Mouse (Mus musculus) left cerebral cortex, adult 9 months (tissue): Measurements from ENCODE around the gene Enpp1.
"Not testable (repeated sequence)": the region's sequence is repeated elsewhere in the genome, so short reads cannot be mapped to it uniquely, and the experiment has no call there.

Experiments
- DNase-seq, 2 experiments: peaks; one replicate each; pipeline ENCODE4 v3.0.0; 2022; ENCODE audit warnings: low spot score in 2 of 2

Enpp1 gene

DNA sequence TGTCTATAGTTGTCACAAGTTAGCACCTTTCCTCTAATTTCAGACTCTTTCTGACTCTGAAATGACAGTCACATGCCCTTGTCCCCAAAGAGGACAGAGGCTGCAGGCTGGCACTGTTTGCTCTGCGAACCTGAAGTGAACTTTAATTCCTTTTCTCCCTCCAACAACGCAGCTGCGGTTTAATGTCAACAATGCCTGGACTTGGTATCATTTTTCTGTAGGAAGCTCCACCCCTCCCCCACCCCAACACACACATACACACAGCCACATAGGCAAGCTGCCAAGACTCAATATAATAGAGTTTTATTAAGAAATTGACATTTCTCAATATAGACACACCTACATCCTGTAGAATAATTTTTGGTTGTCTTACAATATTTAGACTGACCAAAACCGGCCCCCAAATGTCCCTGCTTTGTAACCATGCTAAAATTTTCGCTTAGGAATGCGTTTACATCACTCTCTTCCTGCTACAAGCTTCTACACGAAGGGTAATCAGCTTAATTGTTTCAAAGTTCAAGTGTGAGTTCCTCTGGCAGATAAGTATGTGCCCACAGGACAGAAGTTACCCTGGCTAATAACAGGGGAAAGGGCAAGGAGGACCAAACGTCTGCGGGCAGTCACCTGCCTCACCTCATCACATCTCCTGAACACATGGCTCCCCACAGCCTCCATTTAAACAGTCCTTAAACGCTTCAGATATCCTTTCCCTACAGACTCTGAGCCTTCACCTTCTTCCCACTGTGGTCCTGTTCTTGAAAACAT is 73.5 kb downstream of the Enpp1 start:
- no peak for DNase-seq

DNA sequence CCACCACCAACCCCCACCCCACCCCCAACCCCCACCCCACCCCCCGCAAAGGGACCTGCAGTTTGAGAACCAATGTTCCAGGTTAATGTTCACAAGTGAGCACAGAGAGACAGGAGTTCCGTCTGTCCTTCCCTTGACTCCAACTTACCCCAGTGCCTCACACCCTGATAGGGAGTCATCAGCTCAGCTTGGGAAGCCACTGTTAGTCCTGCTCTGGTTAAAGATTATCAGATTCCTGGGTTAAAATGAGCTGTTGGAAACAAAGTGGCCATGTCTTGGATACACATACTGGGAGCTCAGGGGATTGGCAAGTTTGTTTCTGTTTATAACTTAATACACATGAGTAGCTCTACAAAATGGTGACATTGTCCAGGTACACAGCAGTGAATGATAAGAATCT is 75.0 kb downstream of the Enpp1 start:
- DNase-seq = no peak

DNA sequence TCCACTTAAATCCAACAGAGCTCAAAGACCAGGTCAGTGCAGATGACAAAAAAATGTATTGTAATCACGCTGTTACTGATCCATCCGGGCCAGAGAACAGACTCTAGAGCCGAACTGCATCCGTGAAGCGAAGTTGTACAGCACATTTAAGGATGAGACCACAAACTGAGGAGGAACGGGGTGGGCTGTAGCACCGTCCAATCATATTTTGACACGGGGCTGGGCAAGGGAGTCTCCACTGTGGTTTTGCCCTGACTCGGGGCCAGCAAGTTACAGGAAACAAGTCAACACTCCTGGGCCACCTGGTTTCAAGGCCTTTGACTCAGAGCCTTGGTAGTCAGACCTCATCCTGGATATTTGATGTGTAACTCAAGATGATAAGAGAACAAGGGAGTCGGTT is 76.1 kb downstream of the Enpp1 start:
- no peak for DNase-seq

DNA sequence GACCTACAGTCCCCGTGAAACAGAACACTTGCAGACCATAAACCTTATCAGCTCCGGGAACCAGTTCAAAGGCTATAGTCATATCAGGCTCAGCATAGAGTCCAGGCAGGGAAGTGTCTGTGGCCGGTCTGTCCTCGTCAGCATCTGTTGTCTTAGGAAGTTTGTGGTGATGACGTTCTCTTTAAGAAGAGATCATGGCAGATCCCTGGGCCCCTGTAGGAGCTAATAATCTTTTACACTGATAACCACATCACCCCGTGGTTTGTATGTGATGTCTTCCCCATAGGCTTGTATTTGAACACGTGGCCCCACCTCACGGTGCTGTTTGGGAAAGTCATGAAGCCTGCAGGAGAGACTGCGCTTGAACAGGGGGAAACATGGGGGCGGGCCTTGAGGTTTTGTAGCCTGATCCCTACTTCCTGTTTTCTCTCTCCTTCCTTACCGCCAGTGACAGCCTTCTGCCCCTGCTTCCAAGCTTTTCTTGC is 76.6 kb downstream of the Enpp1 start:
- DNase-seq = no peak

DNA sequence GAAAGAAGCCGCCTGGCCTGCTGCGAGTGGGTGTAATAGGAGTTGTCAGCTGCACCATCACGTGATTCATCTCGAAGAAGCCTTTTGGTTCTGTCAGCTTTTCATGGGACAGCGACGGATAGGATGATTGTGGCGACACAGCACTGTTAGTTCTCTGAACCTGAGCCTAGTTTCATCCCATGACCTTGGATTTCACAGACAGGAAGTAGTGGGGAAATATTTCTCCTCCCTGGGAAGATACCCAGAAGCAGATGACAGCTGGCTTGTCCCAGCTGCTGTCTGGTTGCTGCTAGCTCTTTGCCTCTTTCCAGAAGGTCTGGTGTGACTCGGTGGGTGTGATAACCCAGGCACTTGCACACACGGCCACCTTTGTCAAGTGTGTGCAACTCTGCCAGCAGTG is 77.7 kb downstream of the Enpp1 start:
- DNase-seq = peak in 1 of 2 experiments; percentile 11

DNA sequence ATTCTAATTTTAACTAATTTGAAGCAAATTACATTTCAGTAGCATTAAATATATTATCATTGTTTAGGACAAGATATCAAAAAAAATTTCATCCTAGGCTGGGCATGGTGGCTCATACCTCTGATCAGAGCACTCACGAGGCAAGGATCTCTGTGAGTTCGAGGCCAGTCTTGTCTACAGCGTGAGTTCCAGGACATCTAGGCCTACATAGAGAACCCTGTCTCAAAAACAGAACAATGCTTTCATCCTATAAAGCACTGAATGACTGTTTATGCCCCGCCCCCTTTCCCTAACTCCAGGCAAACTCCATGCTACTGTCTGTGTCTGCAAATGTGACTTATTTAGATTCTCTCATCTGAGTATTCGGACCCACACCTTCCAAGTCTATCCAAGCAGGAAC is 80.8 kb downstream of the Enpp1 start:
- DNase-seq = no peak

DNA sequence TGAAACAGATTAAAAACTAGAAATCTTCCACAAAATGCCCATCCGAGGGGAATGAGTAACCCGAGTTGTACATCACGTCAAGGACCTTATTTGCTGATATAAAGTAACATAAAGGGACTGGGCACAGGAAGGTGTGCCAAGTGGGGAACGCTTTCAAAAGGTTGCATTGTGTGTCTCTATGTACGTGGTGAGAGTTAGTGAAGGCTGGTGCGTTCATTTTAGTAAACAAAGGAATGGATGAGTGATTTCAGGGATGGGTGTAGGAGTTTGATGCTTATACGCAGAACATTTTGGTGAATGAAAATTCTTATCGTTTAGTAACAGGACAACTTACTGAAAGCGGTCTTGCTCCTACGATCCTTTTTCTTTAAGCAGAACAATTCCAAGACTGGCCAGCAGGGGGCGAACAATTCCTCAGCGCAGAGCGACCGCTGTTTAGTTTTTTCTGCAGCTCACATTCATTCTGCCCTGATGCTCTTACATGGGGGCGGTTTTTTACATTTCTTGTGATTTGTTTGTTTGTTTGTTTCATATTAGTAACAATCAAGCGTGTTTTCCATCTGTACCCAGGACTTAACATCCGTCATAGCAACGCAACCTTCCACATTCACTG is 81.4 kb downstream of the Enpp1 start:
- peak in 1 of 2 experiments; percentile 80 for DNase-seq

DNA sequence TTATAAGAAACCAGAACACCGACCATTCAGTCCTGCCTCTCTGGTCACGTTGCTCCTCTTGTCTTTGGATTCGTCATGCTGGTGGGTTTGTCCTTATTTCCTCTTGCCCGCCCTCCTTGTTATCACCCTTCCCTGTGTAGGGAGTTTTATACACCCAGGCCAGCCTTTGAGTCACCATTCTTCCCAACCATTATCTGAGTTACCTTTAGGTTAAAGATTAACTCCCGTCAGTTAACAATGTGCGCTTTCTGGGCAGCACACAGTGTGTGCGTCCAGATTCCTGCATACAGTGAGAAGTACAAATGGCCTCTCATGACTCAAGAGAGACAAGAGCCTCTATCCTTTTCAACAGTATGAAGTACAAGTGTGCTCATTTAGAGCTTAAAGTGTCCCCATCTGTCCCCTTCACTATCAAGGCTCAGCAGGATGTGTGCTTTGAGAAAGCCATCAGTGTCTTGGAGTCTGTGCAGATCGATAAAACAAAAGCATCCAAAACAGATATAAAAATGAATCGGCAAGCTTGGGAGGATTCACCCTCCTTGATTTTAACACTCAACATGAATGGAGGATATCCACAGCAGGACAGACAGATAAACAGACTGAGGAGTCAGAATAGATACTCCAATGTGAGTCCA is 82.8 kb downstream of the Enpp1 start:
- DNase-seq = no peak

DNA sequence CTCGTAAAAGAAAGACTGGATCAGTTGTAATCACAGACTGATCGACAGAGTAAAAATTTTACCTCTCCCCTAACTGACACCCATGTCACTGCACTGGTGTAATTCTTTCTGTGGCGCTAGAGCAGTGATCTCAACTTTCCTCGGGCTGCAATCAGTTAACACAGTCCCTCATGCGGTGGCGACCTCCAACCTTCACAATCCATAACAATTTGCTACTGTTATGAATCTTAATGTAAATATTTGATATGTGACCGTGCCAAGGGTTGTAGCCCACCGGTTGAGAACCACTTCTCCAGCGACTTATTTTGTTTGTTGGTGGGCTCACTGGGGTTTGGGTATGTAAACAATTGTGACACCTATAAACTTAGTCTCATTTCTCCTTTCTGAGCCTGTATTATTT is 83.5 kb downstream of the Enpp1 start:
- DNase-seq = no peak

DNA sequence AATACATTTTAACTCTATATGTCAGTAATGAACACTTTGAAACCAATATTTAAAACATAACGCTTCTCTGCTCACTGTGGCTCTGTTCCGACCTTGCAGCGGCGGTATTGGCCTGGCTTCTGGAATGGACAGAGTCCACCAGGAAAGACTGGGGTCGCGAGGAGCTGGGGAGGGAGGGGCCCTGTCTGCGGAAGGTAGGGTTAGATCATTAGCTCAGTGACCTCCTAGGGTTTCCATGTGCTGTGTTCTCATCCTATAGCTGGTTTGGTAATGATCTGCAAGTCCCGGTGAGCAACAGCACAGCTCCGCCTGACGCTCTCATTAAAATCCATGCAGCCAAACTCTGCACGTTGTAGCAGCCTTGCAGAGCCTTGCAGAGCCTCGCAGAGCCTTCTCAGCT is 84.7 kb downstream of the Enpp1 start:
- no peak for DNase-seq

DNA sequence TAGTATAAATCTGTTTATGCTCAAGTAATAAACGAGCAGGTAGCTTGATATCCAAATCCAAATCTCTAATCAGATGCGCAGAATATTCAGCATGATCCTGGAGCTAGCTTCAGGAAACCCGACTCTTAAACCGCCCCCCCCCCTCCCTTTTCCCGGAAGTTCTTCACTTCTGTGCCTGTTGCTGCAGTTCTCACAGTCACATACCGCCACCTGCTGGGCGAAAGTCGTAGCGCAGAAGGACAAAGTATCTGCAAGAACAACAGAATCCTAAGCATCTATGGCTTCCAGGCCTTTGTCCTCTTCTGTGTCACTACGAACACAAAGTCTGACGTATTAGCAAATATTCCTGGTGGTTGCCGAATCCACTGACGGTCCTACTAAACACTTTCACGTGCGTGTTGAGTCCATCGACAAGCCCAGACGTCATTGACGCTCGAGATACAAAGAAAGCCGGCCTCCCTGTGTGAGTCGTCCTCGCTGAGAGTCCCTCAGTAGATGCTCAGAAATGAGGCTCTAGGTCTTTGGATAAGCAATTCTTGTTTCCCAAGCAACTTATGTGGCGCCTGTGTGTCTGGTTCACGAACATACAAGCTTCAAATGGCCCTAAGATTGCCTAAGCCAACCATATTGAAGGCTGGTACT is 86.8 kb downstream of the Enpp1 start:
- DNase-seq = peak in 1 of 2 experiments; percentile 88

DNA sequence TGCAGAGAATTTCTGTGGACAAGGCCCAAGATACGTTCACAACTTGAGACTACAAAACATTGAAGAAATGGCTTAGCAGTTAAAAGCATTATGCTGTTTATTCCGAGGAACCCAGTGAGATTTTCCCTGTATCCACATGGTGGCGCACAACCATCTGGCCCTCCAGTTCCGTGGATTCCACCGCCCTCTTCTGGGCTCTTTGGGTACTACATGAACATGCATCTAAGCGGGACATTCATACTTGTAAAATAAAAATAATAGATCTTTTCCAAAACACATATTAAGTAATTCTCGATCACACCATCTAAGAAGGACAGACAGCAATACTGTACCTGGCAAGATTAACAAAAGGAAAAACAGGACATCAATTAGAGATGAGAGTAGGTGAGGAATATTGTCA is 89.4 kb downstream of the Enpp1 start:
- peak in 1 of 2 experiments; percentile 58 for DNase-seq

DNA sequence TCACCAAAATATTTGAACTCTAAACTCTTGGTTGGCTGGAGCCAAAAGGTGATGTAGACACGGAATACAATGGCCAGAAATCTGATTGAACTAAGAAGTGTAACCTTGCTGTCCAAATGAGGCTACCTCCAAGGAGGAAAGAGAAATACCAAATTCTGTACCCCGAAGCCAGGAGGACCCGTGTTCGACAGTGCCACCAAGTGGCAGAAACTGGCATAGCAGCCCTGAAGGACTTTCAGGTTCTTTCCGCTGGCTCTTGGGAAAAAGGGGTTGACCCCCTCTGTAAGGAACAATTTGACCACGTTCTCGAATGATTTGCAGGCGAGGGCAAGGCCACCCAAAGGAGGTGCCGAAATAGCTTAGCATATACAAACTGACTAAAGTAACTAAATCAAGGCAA is 90.4 kb downstream of the Enpp1 start:
- DNase-seq = peak in 1 of 2 experiments; percentile 43

DNA sequence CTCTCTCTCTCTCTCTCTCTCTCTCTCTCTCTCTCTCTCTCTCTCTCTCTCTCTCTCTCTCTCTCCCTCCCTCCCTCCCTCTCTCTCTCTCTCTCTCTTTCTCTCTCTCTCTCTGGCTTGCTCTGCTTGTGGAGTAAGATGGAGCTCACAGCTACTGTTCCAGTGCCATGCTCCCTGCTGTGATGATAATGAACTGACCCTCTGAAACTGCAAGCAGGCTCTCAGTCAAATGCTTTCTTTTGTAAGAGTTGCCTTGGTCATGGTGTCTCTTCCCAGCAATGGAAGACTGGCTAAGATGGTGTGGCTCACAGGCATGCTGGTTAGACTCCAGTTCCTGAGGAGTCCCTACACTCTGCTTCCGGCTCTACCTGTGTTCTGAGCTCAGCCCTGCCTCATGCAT is 95.4 kb downstream of the Enpp1 start:
- DNase-seq = not testable (repeated sequence)

DNA sequence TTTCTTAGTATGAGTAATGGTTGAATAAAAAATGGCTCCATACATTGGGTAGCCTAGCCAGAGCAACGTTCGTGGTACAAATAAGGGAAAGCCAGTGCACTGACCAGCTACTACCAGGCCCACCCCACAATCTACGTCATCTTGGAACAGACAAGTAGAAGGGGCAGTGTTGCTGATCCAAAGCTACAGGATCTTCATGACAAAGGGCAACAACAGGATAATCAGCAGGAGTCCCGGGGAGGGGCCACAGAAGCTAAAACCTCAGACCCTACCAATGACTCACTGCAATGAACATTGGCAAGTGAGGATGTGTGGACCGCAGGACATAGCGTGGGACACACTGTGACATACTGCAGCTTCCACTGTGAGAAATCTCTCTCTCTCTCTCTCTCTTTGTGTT is 96.2 kb downstream of the Enpp1 start:
- DNase-seq = no peak

DNA sequence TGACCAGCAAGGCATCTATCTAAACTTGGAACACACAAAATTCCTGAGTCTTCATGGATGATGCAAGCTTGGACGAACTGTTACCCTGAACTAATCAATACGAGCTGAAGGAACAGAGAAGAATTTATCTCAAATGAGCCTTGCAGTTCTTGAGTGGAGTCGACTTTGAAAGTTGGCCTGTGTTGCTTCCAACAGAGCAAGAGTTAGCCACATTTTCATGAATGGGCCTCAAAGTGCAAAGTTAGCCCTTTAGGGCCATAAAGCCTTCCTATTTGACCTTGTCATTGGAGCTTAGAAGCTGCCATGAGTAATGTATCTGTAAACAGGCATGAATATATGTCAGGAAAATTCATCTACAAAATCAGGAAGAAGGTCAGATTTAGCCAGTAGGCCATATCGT is 97.2 kb downstream of the Enpp1 start:
- DNase-seq = no peak

DNA sequence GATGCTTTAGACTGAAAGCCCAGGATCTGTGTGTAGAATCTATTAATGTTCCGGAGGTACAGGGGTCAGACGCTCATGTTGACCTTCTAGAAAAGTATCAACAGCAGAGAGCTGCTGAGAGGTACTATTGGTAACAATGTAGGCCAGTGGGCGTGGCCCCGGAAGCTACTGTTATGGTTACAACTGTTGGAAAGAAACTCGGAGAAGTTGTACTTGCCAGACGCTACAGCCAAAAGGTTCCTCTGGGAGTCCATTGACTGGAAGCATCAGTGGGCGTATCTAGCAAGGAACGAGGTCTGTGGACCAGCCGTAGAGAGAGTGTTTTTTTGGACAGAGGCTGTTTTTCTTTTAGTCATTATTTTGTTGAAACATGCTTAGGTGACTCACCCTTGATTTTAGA is 102.2 kb downstream of the Enpp1 start:
- DNase-seq = no peak

DNA sequence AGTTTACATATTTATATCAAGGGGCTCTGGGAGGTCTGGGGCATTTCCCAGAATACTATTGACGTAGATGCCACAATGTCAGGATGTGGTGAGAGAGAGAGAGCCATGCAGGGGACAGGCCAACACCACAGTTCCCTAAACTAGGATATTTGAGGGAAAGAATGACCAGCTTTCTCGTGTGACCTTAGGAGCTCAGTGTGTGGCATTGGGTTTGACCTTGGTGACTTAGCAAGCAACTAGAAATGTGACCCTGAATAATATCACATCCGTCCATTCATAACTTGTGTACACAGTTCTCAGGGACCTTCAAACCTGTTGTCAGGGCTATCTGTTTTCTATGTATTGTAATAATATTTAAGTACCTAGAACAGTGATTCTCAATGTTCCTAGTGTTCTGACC is 102.8 kb downstream of the Enpp1 start:
- DNase-seq = no peak

DNA sequence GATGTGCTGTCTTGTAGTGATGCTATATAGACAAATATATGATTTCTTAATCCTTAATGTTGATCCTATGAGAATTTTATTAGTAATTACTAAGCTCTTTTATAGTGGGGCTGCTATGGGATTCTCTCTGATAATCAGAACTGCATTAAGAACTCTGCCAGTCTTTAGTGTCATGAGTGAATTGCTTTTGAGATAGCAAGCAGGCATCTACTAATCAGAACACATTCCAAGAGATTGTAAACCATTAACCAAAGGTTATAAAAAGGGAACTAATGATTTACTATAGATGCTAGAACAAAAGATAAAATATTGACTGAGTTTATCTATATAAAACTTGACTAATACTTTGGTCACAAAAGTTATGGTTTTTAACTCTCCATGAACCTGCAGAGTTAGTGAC is 108.2 kb downstream of the Enpp1 start:
- no peak for DNase-seq

DNA sequence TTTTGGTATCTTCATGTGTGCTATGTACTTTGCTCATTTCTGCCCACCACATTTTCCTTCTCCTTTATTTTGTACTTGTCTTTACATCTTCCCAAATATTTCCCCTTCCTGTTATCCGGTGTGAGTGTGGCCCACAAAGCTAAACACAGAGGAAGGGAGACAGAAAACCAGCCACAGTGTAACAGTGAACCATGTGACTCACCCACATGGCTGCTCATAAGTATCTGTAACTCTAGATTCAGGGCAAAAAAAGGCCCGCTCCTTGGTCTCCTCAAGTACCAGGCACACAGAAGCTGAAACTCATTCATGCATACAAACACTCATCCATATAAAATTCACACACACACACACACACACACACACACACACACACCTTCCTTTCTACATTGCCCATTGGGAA is 108.9 kb downstream of the Enpp1 start:
- DNase-seq = no peak

DNA sequence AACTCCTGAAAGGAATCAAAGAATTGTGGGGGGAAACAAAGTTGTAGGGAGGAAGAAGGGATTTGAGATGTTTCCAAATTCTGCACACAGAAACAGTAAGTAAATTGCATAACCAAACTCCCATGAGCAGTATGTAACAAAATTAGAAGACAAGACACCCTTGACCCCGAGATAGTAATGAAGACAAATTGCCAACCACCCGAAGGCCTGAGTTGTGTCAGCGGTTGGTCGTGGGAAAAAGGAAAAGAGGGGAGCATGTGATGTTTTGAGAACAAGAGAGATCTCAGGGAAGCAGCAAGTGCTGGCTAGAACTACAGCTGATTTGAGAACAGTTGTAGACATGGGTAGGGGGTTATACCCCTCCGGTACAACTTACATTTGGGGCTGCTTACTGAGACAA is 112.2 kb downstream of the Enpp1 start:
- no peak for DNase-seq

DNA sequence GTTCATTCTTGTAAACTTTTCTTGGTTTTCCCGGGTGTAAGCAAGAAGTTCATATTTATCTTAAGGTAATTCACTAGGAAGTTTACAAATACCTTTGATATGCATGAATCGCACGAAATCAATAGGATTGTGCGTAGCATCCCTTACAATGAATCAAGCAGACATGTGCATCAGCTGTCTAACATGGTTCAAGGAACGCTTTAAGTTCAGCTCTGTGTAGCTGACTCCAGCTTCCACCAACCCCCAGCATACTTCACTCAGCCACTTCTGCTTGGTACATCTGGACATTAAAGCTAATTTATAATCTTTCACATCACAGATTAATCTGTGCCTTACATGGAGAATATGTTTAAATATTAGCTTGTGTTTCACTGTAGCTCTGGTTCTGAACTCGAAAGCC is 113.3 kb downstream of the Enpp1 start:
- no peak for DNase-seq

DNA sequence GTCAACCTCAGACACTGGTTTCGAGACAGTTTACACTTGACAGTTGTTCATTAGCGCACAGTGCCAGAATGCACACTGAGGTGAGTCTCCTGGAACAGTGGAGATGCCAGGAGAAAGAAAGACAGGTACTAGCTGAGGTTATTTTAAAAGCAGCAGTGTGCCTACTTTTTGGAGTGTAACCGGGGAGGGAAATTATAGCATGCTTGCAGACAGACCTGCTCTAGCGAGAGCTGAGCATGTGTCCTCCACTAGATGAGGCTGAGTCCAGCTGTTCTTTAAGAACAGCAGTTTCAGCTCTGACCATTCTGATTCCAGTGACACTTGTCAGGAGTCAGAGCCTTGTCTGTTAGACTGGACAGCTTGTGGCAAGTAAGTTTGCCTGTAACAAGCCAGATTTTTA is 114.2 kb downstream of the Enpp1 start:
- no peak for DNase-seq
